Mouse (Mus musculus) embryonic fibroblast, embryonic 13.5 days (primary cell): ENCODE results near the gene Tnfsf18.

Source experiments
- CTCF ChIP-seq: IDR thresholded peaks from 2 replicates; pipeline ENCODE4 v1.5.1; 2011; ENCODE audit warnings: mild to moderate bottlenecking, control low read depth, low read length, moderate library complexity, borderline replicate concordance; ENCODE audit not compliant: insufficient read depth
- POLR2A ChIP-seq: IDR thresholded peaks from 2 replicates; pipeline ENCODE4 v1.6.1; 2011; ENCODE audit warnings: low read depth, mild to moderate bottlenecking, control low read depth, low read length, moderate library complexity

GRCm38 (mm10) chr1:161507623-161508047 lies 13.2 kb downstream of the Tnfsf18 start:
- TF ChIP-seq CTCF (no peak), POLR2A (no peak)
